Mouse (Mus musculus): ENCODE measurements at regions not wholly inside any gene's neighbourhood (a gene's known extent, or its start where the extent isn't known, plus 50 kb on each side); places are given as distances from the start of the nearest gene placed in this dataset.

- no peak for TF ChIP-seq EP300 (IDR thresholded peaks at IDR 0.05; ENCODE audit: insufficient read depth, low read depth, low read length)
- no peak for TF ChIP-seq CTCF (IDR thresholded peaks at IDR 0.05; ENCODE audit: low read depth, low read length)
Measured at GRCm38 (mm10) chr7:74693049-74693448, 138.5 kb upstream of the Slco3a1 start.

Measured in ES-Bruce4 (cell line).